Mouse (Mus musculus): ENCODE data around the gene Gse1. TPM values are rescaled to one million over a fixed set of nuclear protein-coding genes. Genes with fewer than 3 reads are reported as not detected.
A peak's percentile ranks its signal among the peaks of the same experiment; 100 is the strongest.

The Gse1 gene
- total and polyA plus RNA-seq, 3 experiments, result 23.6 to 128 (median 66.9) TPM

DNA sequence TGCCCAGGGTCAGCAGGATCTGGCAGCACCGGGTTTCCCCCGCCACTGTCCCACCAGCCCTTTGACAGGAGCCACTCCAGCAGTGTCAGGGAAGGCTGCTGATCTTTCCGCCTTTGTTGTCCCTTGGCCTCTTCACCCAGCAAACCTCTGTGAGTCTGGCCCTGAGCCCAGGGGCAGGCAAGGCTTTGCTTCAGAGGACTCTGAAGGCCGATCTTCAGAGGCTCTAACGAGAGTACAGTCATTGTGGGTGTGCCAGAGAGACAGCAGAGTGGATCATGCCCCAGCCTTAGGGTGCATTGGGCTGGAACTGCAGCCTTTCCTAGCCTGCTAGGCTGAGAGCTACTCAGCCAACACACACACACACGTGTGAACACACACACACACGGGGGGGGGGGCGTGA is 111.5 kb downstream of the Gse1 start:
- Histone ChIP-seq H3K79me2 (ENCODE audit: control insufficient read depth, insufficient read depth, low read length, poor library complexity) (no peaks in the 10 kb centered on the region; the same call in 1 of the 2 replicates), H3K4me1 (ENCODE audit: control insufficient read depth in 1 of 2, insufficient read depth in 2 of 2, low read length in 2 of 2) (peaks cover 12 to 38% of the 10 kb centered on the region in 2 experiments), H3K9me3 (replicated peaks; ENCODE audit: insufficient read depth, low read length) (no peaks in the 10 kb centered on the region), H3K27ac (ENCODE audit: control insufficient read depth, low read depth, low read length) (no peak overlapping the region), H3K27me3 (ENCODE audit: control insufficient read depth in 1 of 2, insufficient read depth in 2 of 2, low read length in 2 of 2) (no peaks in the 10 kb centered on the region), H3K4me3 (ENCODE audit: control insufficient read depth in 1 of 2, insufficient read depth in 1 of 2, low read depth in 2 of 2, low read length in 2 of 2) (no peak overlapping the region), H3K36me3 (ENCODE audit: control insufficient read depth in 1 of 2, insufficient read depth in 2 of 2, low read length in 2 of 2) (peaks cover 0 to 12% of the 10 kb centered on the region in 2 experiments; a peak in 2 of 4 replicates), H3K9ac (ENCODE audit: control insufficient read depth, low read depth, low read length, poor library complexity, severe bottlenecking) (no peak overlapping the region)
- TF ChIP-seq BHLHE40 (IDR thresholded peaks at IDR 0.05; ENCODE audit: borderline replicate concordance, low read depth, low read length), result no peak
- no peak for DNase-seq (ENCODE audit: low read depth, low spot score)

DNA sequence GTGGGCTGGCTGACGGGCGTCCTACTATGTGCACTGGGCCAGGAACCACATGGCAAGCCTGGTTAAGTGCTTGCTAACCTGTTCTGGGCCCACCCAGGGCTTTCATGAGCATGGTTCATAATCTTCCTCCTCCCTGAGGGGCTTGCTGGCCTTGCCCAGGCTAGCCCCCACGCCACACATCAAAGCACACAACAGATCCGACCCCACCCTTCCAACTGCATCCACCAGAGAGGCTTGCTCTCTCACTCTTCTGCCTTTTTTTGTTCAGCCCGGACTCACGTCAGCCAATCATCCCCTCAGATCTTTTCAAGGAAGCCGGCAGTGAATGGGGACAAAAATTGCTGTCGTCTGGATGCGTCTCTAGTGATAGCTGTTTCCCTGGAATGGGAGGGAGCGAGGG is 112.9 kb downstream of the Gse1 start:
- Histone ChIP-seq H3K79me2 (ENCODE audit: control insufficient read depth, insufficient read depth, low read length, poor library complexity) (no peaks in the 10 kb centered on the region; the same call in 1 of the 2 replicates), H3K9ac (ENCODE audit: control insufficient read depth, low read depth, low read length, poor library complexity, severe bottlenecking) (no peak overlapping the region), H3K9me3 (replicated peaks; ENCODE audit: insufficient read depth, low read length) (no peaks in the 10 kb centered on the region), H3K36me3 (ENCODE audit: control insufficient read depth in 1 of 2, insufficient read depth in 2 of 2, low read length in 2 of 2) (peaks cover 0 to 12% of the 10 kb centered on the region in 2 experiments; a peak in 2 of 4 replicates), H3K4me1 (ENCODE audit: control insufficient read depth in 1 of 2, insufficient read depth in 2 of 2, low read length in 2 of 2) (peaks cover 12 to 39% of the 10 kb centered on the region in 2 experiments), H3K27ac (ENCODE audit: control insufficient read depth, low read depth, low read length) (peak overlapping the region; percentile 88; the same call in 1 of the 2 replicates), H3K4me3 (ENCODE audit: control insufficient read depth in 1 of 2, insufficient read depth in 1 of 2, low read depth in 2 of 2, low read length in 2 of 2) (no peak overlapping the region), H3K27me3 (ENCODE audit: control insufficient read depth in 1 of 2, insufficient read depth in 2 of 2, low read length in 2 of 2) (no peaks in the 10 kb centered on the region)
- TF ChIP-seq POLR2AphosphoS5 (IDR thresholded peaks at IDR 0.05; ENCODE audit: borderline replicate concordance, low read depth, low read length) (no peak), GABPA (IDR thresholded peaks at IDR 0.05; ENCODE audit: low read depth, low read length) (no peak), NELFE (IDR thresholded peaks at IDR 0.05; ENCODE audit: low read depth, low read length) (no peak), ZKSCAN1 (IDR thresholded peaks at IDR 0.05; ENCODE audit: low read depth, low read length) (0 out of 2 replicates have a peak, but pooled peaks have one; percentile 64), UBTF (IDR thresholded peaks at IDR 0.05; ENCODE audit: borderline replicate concordance, insufficient read depth, low read depth, low read length) (no peak)
- no peak for DNase-seq (ENCODE audit: low read depth, low spot score)

DNA sequence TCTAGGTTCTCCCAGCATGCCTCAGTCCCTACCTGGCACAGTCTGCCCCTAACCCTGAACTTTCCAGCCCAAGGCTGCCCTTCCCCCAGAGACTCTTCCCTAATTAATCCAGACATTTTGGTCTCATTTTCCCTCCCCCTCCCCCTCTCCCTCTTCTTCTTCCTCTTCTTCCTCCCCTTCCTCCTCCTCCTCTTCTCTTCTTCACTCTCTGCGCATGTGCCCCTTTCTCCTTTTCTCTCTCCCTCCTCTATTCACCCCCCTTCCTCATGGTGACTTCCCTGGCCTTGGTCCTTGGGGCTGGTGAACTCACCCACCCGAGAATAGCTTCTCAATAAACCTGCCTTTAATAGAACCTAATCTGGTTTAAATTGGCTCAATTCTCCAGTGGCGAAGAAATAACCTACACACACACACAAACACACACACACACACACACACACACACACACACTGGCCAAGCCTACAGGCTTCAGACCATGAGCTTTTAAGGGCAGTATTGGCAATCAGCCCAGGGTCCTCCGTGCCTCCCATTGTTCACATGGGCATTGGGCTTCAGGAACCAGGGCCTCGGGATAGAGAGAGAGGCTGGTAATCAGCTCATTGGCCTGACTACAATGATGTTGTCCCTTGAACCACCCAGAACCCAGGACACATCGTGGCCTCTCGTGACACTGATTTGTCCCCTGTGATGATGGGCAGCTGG is 114.7 kb downstream of the Gse1 start:
- peak overlapping the region; percentile 69 for H3K9ac ChIP-seq (ENCODE audit: control insufficient read depth, low read depth, low read length, poor library complexity, severe bottlenecking)
- H3K27ac ChIP-seq (ENCODE audit: control insufficient read depth, low read depth, low read length), result peak overlapping the region; percentile 88
- H3K36me3 ChIP-seq (ENCODE audit: control insufficient read depth in 1 of 2, insufficient read depth in 2 of 2, low read length in 2 of 2), result peaks cover 0 to 12% of the 10 kb centered on the region in 2 experiments; a peak in 2 of 4 replicates
- H3K79me2 ChIP-seq (ENCODE audit: control insufficient read depth, insufficient read depth, low read length, poor library complexity), result no peaks in the 10 kb centered on the region; the same call in 1 of the 2 replicates
- peak overlapping the region; percentile 14 to 45 for H3K4me3 ChIP-seq (ENCODE audit: control insufficient read depth in 1 of 2, insufficient read depth in 1 of 2, low read depth in 2 of 2, low read length in 2 of 2)
- TF ChIP-seq NELFE (IDR thresholded peaks at IDR 0.05; ENCODE audit: low read depth, low read length), result peak; percentile 20
- TF ChIP-seq ELF1 (IDR thresholded peaks at IDR 0.05; ENCODE audit: low read depth, low read length), result 0 out of 2 replicates have a peak, but pooled peaks have one; percentile 1
- TF ChIP-seq POLR2AphosphoS5 (IDR thresholded peaks at IDR 0.05; ENCODE audit: borderline replicate concordance, low read depth, low read length), result no peak
- TF ChIP-seq SIN3A (IDR thresholded peaks at IDR 0.05; ENCODE audit: low read length), result 0 out of 2 replicates have a peak, but pooled peaks have one; percentile 21
- no peak for TF ChIP-seq E2F4 (IDR thresholded peaks at IDR 0.05; ENCODE audit: borderline replicate concordance, low read depth, low read length)
- TF ChIP-seq MYB (IDR thresholded peaks at IDR 0.05; ENCODE audit: low read depth, low read length), result no peak
- TF ChIP-seq NRF1 (IDR thresholded peaks at IDR 0.05; ENCODE audit: insufficient read depth, low read depth, low read length, poor library complexity, severe bottlenecking), result peak; percentile 76
- 0 out of 4 replicates have a peak, but pooled peaks of 1 of the 2 experiments have one; percentile 1 for TF ChIP-seq POLR2A (IDR thresholded peaks at IDR 0.05; ENCODE audit: control insufficient read depth in 1 of 2, insufficient read depth in 1 of 2, low read depth in 1 of 2, low read length in 2 of 2, poor library complexity in 1 of 2)
- TF ChIP-seq MYC (IDR thresholded peaks at IDR 0.05; ENCODE audit: low read depth, low read length), result 0 out of 2 replicates have a peak, but pooled peaks have one; percentile 28
- TF ChIP-seq CHD1 (IDR thresholded peaks at IDR 0.05; ENCODE audit: low read depth, low read length), result no peak; the same call in 1 of the 2 replicates
- peak in 1 of 2 experiments; percentile 45; a peak in 1 of 4 replicates for TF ChIP-seq EP300 (IDR thresholded peaks at IDR 0.05; ENCODE audit: low read depth in 1 of 2, low read length in 2 of 2)
- TF ChIP-seq MAZ (IDR thresholded peaks at IDR 0.05; ENCODE audit: low read depth, low read length), result peak; percentile 82
- TF ChIP-seq ZMIZ1 (IDR thresholded peaks at IDR 0.05; ENCODE audit: low read depth, low read length), result peak; percentile 55; the same call in 1 of the 2 replicates
- 0 out of 2 replicates have a peak, but pooled peaks have one; percentile 20 for TF ChIP-seq TCF12 (IDR thresholded peaks at IDR 0.05; ENCODE audit: low read depth, low read length)
- TF ChIP-seq TAL1 (IDR thresholded peaks at IDR 0.05; ENCODE audit: low read length), result peak; percentile 29; the same call in 1 of the 2 replicates
- H3K9me3 ChIP-seq (replicated peaks; ENCODE audit: insufficient read depth, low read length), result no peaks in the 10 kb centered on the region
- peaks cover 12 to 32% of the 10 kb centered on the region in 2 experiments for H3K4me1 ChIP-seq (ENCODE audit: control insufficient read depth in 1 of 2, insufficient read depth in 2 of 2, low read length in 2 of 2)
- peak; percentile 60 for DNase-seq (ENCODE audit: low read depth, low spot score)
- no peaks in the 10 kb centered on the region for H3K27me3 ChIP-seq (ENCODE audit: control insufficient read depth in 1 of 2, insufficient read depth in 2 of 2, low read length in 2 of 2)

All from MEL (cell line).